Mouse (Mus musculus): Measurements from ENCODE around the gene Ntsr1.

The Ntsr1 gene

GRCm38 (mm10) chr2:180508455-180509115, 8.8 kb downstream of the Ntsr1 start:
- DNase-seq (ENCODE audit: low read depth, low spot score), result no peak

- DNase-seq (ENCODE audit: low read depth, low spot score), result no peak
Measured at GRCm38 (mm10) chr2:180510867-180511266, 11.1 kb downstream of the Ntsr1 start.

GRCm38 (mm10) chr2:180511875-180512661, 12.3 kb downstream of the Ntsr1 start:
- no peak for DNase-seq (ENCODE audit: low read depth, low spot score)

GRCm38 (mm10) chr2:180513019-180513418, 13.2 kb downstream of the Ntsr1 start:
- no peak for DNase-seq (ENCODE audit: low read depth, low spot score)

- DNase-seq (ENCODE audit: low read depth, low spot score), result peak; percentile 72
Measured at GRCm38 (mm10) chr2:180513835-180514234, 14.1 kb downstream of the Ntsr1 start.

- no peak for DNase-seq (ENCODE audit: low read depth, low spot score)
Measured at GRCm38 (mm10) chr2:180521437-180522221, 21.9 kb downstream of the Ntsr1 start.

GRCm38 (mm10) chr2:180522825-180523224, 23.0 kb downstream of the Ntsr1 start:
- peak; percentile 85 for DNase-seq (ENCODE audit: low read depth, low spot score)

GRCm38 (mm10) chr2:180527447-180527846, 27.7 kb downstream of the Ntsr1 start:
- no peak for DNase-seq (ENCODE audit: low read depth, low spot score)

- no peak for DNase-seq (ENCODE audit: low read depth, low spot score)
Measured at GRCm38 (mm10) chr2:180527883-180528282, 28.1 kb downstream of the Ntsr1 start.

GRCm38 (mm10) chr2:180530130-180530529, 30.4 kb downstream of the Ntsr1 start:
- no peak for DNase-seq (ENCODE audit: low read depth, low spot score)

GRCm38 (mm10) chr2:180530584-180530983, 30.8 kb downstream of the Ntsr1 start:
- peak; percentile 49 for DNase-seq (ENCODE audit: low read depth, low spot score)

GRCm38 (mm10) chr2:180531671-180532385, 32.1 kb downstream of the Ntsr1 start:
- DNase-seq (ENCODE audit: low read depth, low spot score), result no peak

- no peak for DNase-seq (ENCODE audit: low read depth, low spot score)
Measured at GRCm38 (mm10) chr2:180532386-180532995, 32.7 kb downstream of the Ntsr1 start.

GRCm38 (mm10) chr2:180533237-180533636, 33.5 kb downstream of the Ntsr1 start:
- DNase-seq (ENCODE audit: low read depth, low spot score), result no peak

GRCm38 (mm10) chr2:180543675-180544074, 43.9 kb downstream of the Ntsr1 start:
- no peak for DNase-seq (ENCODE audit: low read depth, low spot score)

GRCm38 (mm10) chr2:180545046-180545445, 45.3 kb downstream of the Ntsr1 start:
- DNase-seq (ENCODE audit: low read depth, low spot score), result peak; percentile 58

GRCm38 (mm10) chr2:180547384-180548106, 47.8 kb downstream of the Ntsr1 start:
- peak; percentile 67 for DNase-seq (ENCODE audit: low read depth, low spot score)

GRCm38 (mm10) chr2:180552340-180552739, 52.6 kb downstream of the Ntsr1 start:
- DNase-seq (ENCODE audit: low read depth, low spot score), result no peak

GRCm38 (mm10) chr2:180555219-180555618, 55.4 kb downstream of the Ntsr1 start:
- DNase-seq (ENCODE audit: low read depth, low spot score), result no peak

- DNase-seq (ENCODE audit: low read depth, low spot score), result no peak
Measured at GRCm38 (mm10) chr2:180556470-180556869, 56.7 kb downstream of the Ntsr1 start.

Data from R1 (cell line).